Mouse (Mus musculus): ENCODE measurements at regions not wholly inside any gene's neighbourhood (a gene's known extent, or its start where the extent isn't known, plus 50 kb on each side); places are given as distances from the start of the nearest gene placed in this dataset.

DNA sequence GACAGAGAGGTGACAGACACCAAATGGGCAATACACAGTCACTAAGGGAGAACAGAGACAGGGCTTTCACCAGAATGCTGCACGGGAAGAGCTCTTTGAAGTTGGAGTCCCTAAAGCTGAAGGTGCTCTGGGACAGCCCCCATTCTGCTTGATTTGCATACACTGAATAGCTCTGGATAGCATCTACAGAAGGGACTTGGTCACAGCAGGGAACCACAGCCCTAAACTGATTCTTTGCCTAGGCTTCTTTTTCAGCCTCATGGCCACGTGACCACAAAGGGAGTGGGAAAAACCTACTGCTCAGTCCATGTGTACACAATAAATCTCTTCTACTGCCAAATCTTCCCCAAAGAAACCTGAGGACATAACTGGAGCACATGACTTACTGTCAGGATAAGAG is 221.3 kb downstream of the Opa1 start:
- DNase-seq (ENCODE audit: extremely low spot score): no peak

DNA sequence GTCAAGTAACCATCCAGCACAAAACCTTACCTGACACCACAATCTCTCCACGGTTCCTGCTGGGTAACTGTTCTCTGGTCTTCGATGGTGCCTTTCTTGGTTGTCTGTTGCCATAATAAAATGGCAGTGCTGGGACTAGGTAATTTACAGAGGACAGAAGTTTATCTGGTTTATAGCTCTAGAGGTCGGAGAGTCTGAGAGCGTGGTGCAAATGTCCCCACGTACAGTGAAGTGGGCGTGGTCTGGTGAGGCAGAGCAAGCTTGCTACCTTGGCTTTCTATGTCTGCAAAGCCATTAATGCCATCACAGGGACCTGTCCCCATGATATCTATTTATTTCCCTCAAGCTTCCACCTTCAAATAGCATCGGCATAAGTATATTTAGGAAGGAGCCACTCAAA is 223.0 kb downstream of the Opa1 start:
- DNase-seq (ENCODE audit: extremely low spot score): no peak

DNA sequence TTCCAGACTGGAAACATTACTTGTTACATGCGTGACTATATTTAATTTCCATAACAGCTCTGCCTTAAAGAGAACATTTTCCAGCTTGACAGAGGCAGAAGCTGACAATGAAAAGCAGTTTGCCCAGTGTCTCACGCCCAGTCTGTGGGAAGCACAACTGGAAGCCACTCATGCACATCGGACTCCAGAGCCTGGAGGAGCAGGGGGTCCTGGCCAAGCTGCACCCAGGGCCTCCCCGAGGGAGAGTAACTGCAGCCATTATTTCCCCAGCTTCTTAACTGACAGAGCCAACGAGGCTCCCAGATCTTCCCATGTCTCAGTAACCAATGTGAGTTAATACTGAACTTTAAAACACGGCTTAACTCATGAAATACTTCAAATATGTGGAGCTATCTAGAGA is 223.5 kb downstream of the Opa1 start:
- DNase-seq (ENCODE audit: extremely low spot score): no peak

DNA sequence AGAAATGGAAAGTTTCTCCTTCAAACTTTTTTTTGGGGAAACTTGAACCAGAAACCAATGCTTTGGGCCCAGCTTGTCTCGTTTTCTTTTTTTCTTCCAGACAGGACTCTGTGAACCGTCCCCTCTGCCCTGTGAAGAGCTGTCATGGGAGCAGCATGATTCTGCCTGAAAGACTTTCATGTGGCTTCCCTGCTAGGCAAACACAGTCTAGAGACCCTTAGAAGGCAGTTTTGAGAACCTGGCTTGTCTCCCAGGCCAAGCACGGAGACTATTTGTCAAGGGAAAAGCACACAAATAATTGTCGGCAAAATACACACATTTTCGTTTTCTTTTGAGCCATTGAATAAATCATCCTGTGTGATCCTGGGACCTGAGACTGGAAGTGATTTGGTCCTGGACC is 228.7 kb downstream of the Opa1 start:
- no peak for DNase-seq (ENCODE audit: extremely low spot score)

DNA sequence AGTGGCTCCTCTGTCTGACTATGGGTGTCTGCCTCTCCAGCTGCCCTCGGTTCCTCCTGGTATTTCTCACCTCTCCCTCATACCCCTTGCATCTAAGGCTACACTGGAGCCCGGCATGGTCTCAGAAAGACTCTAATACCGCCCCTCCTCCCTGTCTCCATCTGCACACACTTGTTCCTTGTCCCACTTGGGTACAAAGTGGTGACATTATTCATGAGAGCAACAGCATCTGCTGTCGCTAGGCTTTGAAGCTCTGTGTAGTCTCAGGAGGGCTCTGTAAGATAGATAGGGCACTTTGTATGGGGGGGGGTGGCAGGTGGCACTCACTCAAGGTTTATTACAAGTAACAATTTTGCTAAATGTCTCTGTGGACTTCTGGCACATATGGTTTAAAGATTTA is 229.7 kb downstream of the Opa1 start:
- DNase-seq (ENCODE audit: extremely low spot score): no peak

DNA sequence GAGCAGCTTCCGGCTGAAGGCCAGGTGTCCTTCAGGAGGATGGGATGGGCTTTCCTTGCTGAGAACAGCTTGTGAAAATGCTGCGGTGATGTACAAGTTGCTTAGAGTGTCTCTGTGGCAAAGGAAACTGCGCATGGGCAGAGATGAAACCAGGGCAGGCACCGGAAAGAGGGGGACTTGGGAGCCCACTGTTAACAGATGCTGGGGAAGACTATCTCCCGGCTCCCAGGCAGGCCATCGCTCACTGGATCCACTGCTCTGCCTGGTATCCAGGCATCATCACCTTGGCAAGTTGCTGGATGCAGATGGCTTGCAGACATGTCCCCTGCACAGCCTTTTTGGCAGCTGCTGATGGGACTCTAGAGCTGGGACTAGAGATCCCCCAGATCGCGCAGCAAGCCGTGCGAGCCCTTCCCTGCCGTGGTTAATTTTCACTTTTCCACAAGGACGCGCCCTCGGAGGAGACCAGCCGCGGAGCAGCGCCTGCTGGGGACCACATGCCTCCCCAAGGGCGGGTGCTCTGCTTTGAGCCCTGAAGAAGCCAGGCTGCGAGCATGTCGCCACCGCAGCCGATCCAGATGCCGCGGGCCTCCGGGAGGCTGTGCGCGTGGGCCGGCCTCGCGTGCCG is 234.4 kb downstream of the Opa1 start:
- DNase-seq (ENCODE audit: extremely low spot score): peak; percentile 67

DNA sequence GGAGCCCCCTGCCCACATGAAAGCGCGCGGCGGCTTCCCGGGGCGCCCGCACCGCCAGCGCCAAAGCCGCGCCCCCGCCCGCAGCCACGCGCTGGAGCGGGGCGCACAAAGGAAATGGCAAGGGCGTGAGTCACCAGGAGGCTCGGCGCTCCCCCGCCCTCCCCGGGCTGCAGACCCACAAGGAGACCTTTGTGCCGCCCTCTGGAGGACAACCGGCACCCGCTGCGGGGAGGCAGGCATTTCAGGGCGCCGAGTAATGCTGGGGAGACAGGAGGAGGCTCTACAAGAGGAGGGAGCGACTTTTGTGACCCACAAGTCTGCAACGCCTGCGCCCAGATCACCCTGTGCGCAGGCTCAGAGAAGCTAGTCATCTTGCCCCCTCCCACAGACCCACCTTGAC is 234.9 kb downstream of the Opa1 start:
- peak; percentile 84 for DNase-seq (ENCODE audit: extremely low spot score)

DNA sequence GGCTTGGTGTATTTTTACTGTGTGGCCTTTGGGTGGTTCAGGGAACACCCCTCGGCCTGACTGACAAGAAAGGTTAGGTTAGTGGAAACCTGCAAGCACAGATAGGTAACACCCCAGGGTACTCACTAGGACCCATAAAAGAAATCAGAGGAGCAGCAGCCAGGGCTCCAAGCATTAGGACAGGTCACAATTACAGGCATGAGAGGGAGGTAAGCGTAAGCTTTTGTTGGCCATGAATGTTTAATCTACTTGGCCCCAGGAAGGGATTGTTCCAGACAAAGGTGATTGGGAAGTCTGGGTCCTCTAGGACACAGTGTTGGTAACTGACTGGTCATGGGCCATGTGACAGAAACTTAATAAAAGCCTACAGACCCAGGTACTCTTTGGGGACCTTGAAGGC is 235.5 kb downstream of the Opa1 start:
- DNase-seq (ENCODE audit: extremely low spot score): no peak

DNA sequence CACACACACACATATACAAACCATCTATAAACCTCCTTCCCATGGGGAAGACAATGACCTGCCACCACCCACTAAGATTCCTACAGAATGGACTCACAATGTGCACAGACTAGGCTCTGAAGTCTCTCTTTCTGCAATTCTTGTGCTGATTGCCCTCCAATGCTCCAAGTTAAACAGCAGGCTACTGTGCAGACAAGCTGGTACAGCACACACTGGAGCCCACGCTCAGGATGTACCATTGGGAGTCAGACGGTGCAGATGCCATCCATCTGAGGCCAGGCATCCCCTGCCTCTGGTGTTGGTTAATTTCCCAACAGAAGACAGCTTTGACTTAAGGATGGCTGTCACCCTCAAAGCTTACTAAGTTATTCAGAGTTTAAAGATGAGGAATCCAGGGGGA is 236.1 kb downstream of the Opa1 start:
- no peak for DNase-seq (ENCODE audit: extremely low spot score)

DNA sequence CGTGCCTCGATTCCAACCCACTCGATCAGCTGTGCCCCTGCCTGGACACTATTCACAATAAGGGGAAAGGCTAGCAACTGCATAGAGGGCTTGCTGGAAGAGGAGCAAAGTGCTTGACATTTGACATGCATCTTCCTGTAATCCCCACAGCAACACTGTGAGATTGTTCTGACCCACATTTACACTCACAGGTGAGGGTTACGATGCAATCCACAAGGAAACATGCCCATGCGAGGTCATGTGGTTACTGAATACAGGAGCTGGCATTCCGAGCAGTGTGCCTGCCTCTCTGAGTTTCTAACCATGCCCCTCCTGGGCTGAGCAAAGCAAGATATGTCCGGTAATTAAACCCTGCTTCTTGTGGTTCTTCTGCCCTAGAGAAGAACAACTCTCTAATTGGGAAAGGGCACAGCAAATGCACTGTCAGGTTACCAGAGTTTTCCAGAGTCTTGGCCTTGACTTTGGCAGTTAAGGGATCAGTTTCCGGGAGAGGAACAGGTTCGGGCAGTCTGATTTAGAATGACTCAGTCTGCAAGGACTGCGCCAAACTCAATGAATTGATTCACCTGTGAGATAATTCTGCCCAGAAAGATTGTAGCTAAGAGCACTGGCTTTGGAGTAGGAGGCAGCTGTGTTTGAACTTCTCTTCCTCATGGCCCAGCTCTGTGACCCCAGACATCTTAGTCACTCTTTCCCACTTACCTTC is 236.7 kb downstream of the Opa1 start:
- DNase-seq (ENCODE audit: extremely low spot score): no peak

DNA sequence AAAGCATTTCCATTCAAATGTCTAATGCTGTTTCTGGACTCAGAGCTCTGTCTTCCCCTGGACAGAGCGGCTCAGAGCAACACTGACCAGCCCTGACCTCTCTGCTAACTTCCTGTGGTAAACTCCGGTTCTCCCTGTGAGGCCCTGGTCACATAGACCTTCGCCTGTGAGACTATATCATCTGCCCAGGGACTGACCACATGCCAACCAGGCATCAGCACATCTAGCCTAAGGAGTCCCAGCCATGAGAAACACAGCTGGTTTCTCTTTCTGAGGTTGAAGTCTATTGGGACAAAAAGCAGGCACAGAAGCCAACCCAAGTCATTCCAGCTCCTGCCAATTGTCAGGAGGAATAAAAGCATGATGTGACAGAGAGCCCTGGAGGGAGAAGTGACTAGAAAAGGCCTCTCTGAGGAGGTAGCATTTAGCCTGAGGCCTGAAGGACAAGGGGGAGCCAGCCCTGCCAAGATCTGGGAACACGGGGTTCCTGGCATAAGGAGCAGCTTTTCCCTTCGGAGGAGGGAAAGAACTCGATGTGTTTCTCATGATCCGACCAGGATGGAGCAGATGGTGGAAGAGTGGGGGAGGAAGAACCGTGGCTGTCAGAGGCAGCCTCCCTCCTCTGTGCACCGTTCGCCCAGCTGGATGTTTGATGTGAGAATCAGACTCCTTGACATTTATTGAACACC is 237.7 kb downstream of the Opa1 start:
- DNase-seq (ENCODE audit: extremely low spot score): no peak

DNA sequence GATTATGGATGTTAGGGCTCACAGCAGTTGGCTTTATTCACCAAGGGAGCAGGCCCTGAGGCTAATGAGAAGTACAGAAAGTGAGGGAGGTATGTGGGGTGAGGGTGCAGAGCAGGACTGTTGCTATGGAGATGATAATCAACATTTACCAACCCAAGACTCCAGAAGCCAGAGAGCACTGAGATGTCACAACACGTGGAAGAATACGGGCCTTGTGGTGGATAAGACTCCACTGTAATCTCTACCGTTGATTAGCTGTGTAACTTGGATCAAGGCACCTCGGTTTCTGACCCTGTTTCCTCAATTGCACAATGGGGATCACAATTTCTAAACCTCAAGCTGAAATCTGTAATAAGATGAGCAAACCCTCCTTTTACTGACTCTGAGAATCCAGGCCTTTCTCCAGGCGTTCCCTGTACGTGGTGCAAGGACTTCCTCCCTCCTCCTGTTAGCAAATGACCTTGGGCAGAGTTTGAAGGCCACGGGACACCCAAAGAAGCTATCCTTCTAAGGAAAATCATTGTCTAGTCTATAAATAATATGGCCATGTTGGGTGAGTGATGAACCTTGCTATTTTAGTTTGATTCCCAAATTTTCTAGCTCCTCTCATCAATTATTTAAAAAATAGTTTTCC is 239.8 kb downstream of the Opa1 start:
- DNase-seq (ENCODE audit: extremely low spot score): no peak

DNA sequence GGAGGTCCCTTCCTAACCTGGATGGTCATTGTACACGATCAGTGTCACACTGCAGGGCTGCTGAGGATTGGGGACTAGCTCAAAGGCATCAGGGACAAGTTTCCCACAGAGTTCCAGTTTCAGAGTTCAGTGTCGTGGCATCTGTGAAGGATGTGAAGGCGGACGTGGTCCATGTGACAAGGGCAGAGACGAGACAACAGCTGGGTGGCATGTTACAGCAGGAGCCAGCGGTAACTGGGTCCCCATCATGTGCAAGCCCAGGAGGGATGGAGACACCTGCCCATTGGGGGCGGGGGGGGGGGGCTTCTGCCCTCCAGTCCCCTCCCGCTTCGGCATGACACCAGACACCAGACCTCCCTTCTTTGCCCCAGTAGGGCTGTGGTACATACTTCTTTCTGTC is 241.6 kb downstream of the Opa1 start:
- no peak for DNase-seq (ENCODE audit: extremely low spot score)

DNA sequence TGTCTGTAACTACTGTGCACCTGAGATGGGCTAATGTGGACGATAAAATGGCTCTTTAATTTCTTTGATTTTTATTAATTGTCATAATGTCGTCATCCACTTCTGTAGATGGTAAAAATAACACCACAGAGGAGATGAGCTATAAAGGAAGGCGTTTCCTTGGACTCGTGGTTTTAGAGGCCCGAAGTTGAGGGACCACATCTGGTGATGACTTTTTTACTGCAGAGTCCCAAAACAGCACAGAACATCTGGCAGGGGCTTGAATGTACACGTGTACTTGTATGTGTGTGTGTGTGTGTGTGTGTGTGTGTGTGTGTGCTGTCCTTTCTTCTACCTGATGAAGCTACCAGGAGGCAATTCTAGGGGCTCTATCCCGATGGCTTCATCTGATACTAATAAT is 242.1 kb upstream of the Hes1 start:
- no peak for DNase-seq (ENCODE audit: extremely low spot score)

DNA sequence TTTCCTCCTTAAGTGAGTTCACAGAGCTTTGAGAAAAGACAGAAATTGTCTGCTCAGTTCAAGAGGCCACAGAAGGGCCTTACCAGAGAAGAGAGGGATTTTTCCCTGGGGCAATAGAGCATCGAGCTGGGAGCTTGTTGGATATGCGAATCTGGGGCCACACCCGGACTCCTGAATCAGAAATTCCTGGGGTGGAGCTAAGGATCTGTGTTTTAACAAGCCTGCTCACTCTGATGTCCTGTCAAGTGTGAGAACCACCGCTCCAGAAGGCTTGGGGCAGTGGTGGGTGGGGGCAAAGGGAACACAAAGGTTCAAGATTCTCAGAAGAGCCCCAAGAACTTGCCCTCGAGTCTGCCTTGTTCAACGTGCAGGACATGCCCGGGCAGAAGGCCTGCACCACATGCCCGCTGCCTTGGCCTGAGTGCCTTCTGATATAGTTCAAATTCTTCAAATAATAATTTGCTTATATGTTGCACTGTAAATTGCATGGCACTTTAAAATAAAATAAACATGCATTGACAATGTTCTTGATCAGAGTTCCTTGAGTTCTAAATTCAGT is 241.3 kb upstream of the Hes1 start:
- DNase-seq (ENCODE audit: extremely low spot score): no peak

DNA sequence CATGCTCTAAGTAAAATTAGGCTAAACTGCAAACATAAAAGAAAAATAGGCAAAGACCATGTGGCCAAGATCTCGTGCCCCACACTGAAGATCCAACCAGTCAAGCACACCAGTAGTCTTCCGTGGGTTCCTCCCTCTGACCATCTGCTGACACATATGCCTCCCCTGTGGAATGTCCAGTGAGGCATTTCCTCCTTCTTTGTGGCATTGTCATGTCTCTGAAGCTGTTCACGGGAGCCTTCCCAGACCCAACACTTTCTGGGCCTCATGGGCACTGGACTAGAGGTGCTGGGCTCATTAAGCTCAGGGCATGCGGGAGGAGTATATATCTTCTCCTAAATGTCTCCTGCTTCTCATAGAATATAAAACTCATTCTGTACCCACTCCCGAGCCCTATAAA is 237.3 kb upstream of the Hes1 start:
- no peak for DNase-seq (ENCODE audit: extremely low spot score)

DNA sequence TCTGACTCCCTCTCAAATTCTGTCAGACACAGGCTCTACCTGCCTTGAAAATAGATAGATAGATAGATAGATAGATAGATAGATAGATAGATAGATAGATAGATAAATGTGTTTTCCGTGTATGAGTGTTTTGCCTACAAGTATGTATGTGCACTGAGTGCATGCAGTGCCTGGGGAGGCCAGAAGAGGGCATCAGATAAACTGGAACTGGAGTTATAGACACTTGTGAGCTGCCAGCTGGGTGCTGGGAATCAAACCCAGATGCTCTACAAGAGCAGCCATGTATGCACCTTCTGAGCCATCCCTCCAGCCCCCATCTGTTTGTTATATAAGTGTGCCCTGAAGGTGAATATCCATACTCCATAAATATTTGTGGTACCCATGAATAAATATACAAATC is 236.4 kb upstream of the Hes1 start:
- no peak for DNase-seq (ENCODE audit: extremely low spot score)

DNA sequence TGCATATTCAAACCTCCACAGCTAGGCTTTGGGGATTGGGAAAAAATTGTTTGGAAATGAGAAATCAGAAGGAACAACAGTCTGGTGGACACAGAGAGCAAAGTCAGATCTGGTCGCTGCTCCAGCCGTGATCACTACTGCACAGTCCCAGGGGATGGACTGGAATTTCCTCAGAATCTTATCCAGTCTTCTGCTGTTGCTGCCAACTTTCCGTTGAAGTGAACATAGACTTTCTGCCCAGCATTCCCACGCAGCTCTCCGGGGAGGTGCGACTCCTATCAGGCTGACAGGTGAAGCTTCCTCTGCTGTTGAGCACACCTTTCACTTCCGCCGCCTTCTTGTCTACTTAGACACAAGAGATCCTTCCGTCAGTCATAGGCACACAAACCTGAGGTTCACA is 234.7 kb upstream of the Hes1 start:
- DNase-seq (ENCODE audit: extremely low spot score): no peak

DNA sequence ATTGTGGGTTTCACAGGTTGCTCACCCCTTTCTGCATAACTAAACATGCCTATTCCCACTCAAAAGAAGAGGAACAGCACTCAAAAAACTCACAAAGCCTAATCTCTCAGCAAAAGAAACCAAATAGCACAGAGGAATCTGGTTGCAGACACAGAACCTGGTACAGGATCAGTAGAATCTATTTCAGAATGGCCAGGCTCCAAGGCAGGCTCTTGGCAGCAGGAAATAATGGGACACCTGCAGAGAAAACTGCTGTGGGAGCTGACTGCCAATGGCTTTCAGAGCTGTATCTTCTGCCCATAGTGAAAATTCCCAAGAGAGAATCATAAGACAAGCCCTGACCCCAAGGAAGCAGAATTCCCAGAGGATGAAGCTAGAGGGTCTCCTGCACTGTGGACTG is 234.1 kb upstream of the Hes1 start:
- no peak for DNase-seq (ENCODE audit: extremely low spot score)

DNA sequence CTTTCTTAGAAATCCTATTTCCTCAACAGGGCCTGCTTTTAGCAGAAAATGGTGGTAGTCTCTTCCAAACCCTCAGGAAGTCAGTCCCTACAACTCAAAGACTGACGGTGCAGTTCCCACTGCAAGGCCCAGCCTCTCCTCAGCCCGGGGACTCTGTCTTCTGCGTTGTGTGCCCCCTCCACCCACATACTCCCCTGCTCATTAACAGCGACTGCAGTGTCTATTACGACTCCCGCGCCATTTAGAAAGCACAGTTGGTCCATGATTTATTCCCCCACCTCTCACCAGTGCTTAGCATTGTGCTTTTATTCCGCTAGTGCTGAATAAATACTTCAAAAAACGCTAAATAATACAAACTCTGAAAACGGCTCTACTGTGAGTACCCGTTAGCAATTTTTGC is 230.9 kb upstream of the Hes1 start:
- no peak for DNase-seq (ENCODE audit: extremely low spot score)

DNA sequence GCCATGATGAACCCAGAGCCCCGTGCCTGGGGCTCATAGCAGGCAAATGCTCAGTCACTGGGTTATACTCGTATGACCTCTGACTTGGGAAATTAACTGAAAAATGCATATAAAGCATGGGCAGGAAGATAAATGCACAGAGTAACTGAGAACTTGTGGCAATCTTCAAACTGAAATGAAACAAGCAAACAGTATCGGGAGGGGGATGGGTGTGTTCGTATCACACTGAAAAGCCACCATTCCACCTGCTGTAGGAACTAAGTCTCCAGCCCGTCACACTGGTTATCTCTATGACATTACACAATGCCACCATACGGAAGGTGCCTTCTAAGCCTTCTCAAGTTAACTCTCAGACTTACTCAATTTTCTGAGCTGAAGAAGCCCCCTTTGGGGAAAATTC is 230.3 kb upstream of the Hes1 start:
- DNase-seq (ENCODE audit: extremely low spot score): no peak

DNA sequence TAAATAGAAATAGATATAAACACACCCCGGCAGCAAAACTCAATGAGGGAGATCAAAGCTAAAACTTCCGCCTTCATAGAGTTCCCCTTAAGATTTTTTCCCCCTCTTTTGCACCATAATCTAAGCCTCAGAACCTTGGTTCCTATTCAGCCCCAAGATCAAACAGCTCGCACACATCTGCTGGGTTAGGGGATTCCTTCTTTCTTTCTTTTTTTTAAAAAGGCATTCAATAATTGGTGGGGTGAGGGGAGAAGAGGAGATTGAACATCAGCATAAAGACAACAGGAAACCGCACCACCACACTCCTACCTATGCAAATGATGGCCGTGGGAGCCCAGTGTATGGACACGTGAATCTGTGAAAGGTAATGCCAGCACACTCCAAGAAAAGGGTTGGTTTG is 229.5 kb upstream of the Hes1 start:
- no peak for DNase-seq (ENCODE audit: extremely low spot score)

Measured in embryo, embryonic 9.5 days (tissue).